ENCODE assay signal across 8 mouse cellular contexts in the genomic region with DNA sequence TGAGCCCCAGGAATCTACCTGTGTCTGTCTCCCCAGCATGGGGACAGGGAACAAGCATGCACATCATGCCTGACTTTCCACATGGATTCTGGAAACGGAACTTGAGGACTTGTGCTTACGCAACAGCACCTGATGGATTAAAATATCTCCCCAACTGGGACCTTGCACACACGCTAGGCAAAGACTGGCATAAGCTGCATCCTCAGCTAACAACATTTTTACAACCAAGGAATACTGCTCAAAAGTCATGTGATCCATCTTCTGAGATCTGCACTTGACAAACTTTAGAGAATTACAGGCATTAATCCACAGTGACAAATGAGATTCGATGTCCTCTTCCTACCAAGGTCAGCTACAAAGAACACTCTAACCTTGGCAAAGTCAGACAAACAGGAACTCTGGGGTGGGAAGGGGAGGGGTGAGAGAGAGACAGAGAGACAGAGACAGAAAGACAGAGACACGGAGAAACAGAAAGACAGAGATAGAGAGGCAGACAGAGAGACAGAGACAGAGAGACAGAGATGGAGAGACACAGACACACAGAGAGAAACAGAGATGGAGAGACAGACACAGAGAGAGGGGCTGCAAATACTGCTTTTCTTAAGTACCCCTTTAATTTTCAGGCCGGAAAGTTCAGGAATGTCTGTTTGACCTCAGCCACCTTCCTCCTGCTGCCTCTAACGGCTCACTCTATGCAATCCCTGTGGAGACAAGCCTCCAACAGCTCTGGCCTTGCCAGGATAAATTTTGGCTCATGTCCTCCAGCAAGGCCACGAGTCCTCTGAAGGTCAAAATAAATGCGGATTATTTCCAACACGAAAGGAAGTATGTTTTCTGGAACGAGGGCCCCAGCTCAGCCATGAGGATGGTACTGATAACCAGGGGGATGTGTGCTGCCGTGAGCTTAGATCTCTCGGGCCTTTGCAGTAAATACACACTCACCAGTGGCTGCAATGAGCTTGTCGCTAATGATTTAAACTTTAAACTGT. TPM values are rescaled to one million over a fixed set of nuclear protein-coding genes. Genes with fewer than 3 reads are reported as not detected.
DNase-seq lines count a peak whose midpoint lies in the region; ATAC-seq and TF ChIP-seq lines count a peak whose summit lies in the region.

No protein-coding gene starts in this region.

- peak overlapping the region; percentile 27; the same call in 1 of the 2 replicates for H3K4me2 ChIP-seq in liver, postnatal 0 days (ENCODE audit: low read depth, low read length)
- H3K4me2 ChIP-seq in forebrain, embryonic 13.5 days: no peak overlapping the region

- H3K36me3 ChIP-seq in liver, postnatal 0 days (replicated peaks; ENCODE audit: insufficient read depth, low read length): no peaks in the 10 kb centered on the region
- no peaks in the 10 kb centered on the region for H3K36me3 ChIP-seq in forebrain, embryonic 13.5 days (ENCODE audit: poor library complexity, severe bottlenecking)

- H3K9me3 ChIP-seq in liver, postnatal 0 days (ENCODE audit: low read length): no peaks in the 10 kb centered on the region
- no peaks in the 10 kb centered on the region for H3K9me3 ChIP-seq in forebrain, embryonic 13.5 days (replicated peaks)

- 40% methylated on average over 14 of the region's 14 CpGs for WGBS in liver, postnatal 0 days (ENCODE audit: insufficient replicate concordance)
- 81% methylated on average over 14 of the region's 14 CpGs for WGBS in forebrain, embryonic 13.5 days

- peak; percentile 59; the same call in 1 of the 2 replicates for TF ChIP-seq EP300 in liver, postnatal 0 days (IDR thresholded peaks at IDR 0.05; ENCODE audit: low read depth)

- H3K9ac ChIP-seq in liver, postnatal 0 days (replicated peaks): no peak overlapping the region
- H3K9ac ChIP-seq in forebrain, embryonic 13.5 days: no peak overlapping the region

- H3K27me3 ChIP-seq in liver, postnatal 0 days (ENCODE audit: insufficient read depth, low read length): no peaks in the 10 kb centered on the region
- peaks cover 59% of the 10 kb centered on the region for H3K27me3 ChIP-seq in forebrain, embryonic 13.5 days

- DNase-seq in adrenal gland, postnatal 25 days: peak; percentile 57
- DNase-seq in gastrocnemius, postnatal 25 days: peak; percentile 49
- peak; percentile 37 to 57 for DNase-seq in kidney, adult 8-10 months
- DNase-seq in liver, postnatal 0 days: no peak
- DNase-seq in left cerebral cortex, postnatal 36 days (ENCODE audit: low spot score in 2 of 2): no peak
- no peak for DNase-seq in retina, postnatal 1 day
- no peak for DNase-seq in thymus, postnatal 10 days (ENCODE audit: low spot score in 2 of 2)

- H3K4me3 ChIP-seq in liver, postnatal 0 days (ENCODE audit: low read depth, low read length): no peak overlapping the region
- H3K4me3 ChIP-seq in forebrain, embryonic 13.5 days: no peak overlapping the region

- ATAC-seq in liver, postnatal 0 days: peak; percentile 37; the same call in 1 of the 2 replicates
- no peak for ATAC-seq in forebrain, embryonic 13.5 days

- no peak for TF ChIP-seq CTCF in liver, postnatal 0 days (IDR thresholded peaks at IDR 0.05; ENCODE audit: low read depth)

- H3K4me1 ChIP-seq in liver, postnatal 0 days (ENCODE audit: insufficient read depth): peaks cover 66% of the 10 kb centered on the region
- H3K4me1 ChIP-seq in forebrain, embryonic 13.5 days: no peaks in the 10 kb centered on the region

- peak overlapping the region; percentile 41 for H3K27ac ChIP-seq in liver, postnatal 0 days (ENCODE audit: low read depth)
- no peak overlapping the region for H3K27ac ChIP-seq in forebrain, embryonic 13.5 days

- intact Hi-C loops in left cerebral cortex, postnatal 36 days (cut with DNase I): no loop called here

RNA-seq across cellular contexts. Expression of a gene that starts 55.8 kb away (rescaled TPM):
- 192 and 326 TPM in 2 replicates for total RNA-seq in adrenal gland, postnatal 25 days (2021)
- 10 to 100 TPM; 13.6 to 20.1 TPM for total RNA-seq in gastrocnemius, postnatal 25 days (2021)
- polyA plus RNA-seq in liver, postnatal 0 days (2015; fragmentation: Nextera tagmentation; extraction: Ambion mirVana): 3.8 and 4.4 TPM in 2 replicates
- 10 to 100 TPM in 1 of 2 experiments, 1 to 10 TPM in 1; 7.9 to 10.1 TPM for total RNA-seq in left cerebral cortex, postnatal 36 days (2021)
- polyA plus RNA-seq in forebrain, embryonic 13.5 days (2015; fragmentation: Nextera tagmentation; extraction: Ambion mirVana): 1.3 and 2.1 TPM in 2 replicates

Comparison
In these comparisons a context has a peak if more than half of its experiments do, and no peak if none do; other contexts are left out.
1. DNase-seq: peak in adrenal gland, postnatal 25 days (single experiment), gastrocnemius, postnatal 25 days (single experiment) and kidney, adult 8-10 months (2 of 2); none in liver, postnatal 0 days (single experiment), left cerebral cortex, postnatal 36 days (0 of 2), retina, postnatal 1 day (single experiment) and thymus, postnatal 10 days (0 of 2).